Mouse (Mus musculus): ENCODE measurements around the gene Ubr4.

Ubr4 gene

DNA sequence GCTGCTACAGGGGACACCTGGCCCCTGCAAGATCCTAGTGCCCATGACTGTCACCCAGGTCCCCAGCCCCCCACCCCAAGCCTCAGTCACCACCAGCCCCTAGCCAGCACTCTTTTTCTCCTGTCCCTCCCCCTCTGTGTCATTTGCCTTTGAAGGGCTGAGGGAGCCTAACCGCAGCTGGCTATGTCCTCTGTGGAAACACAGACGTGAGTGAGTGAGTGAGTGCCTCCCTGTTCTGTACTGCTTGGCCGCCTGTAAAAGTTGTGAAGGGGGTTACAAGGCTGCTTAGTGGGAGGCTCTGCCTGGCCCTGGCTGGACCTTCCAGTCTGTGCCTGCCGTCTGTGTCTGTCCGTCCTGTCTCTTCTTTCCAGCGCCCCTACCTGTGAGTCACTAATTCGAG lies 183.3 kb downstream of the Ubr4 start:
- no peak for DNase-seq (ENCODE audit: low read depth, low spot score)

DNA sequence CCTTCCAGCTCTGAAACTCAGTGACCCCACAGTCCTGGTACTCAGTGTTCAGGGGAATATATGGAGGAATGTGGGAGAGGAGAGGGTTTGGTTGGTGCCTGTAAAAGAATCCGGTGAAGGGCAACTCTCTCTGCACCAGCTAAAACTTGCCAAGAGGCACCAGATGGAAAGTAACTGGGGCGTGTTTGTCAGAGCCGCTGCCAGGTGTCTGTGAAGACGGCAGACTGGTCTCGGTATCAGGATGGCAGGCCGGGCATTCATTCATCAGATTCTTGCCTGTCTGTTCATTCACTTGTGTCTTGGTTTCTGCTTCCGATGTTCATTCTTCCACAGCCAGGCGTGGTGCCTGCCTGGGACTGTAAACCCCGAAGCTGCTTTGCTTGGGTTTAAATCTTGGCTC lies 184.3 kb downstream of the Ubr4 start:
- DNase-seq (ENCODE audit: low read depth, low spot score): no peak
